Mouse (Mus musculus) forebrain, embryonic 16.5 days (tissue): ENCODE measurements around the gene Ergic1. TPM values are rescaled to one million over a fixed set of nuclear protein-coding genes. Genes with fewer than 3 reads are reported as not detected.

Source experiments
- ATAC-seq: fragments of 200-750 bp; cut with Nextera tagmentation; 2 replicates; pipeline ENCODE4 v1.8.0; 2017; ENCODE audit warnings: mild to moderate bottlenecking, moderate library complexity
- H3K27ac ChIP-seq: fragments of 300-500 bp; sonication (generic); 2 replicates; pipeline ENCODE4 v1.5.1; 2014; ENCODE audit warnings: low read length, control low read depth
- H3K27me3 ChIP-seq: fragments of 300-500 bp; sonication (generic); replicated peaks from 2 replicates; pipeline ENCODE4 v1.6.1; 2014; ENCODE audit warnings: low read length; ENCODE audit not compliant: control insufficient read depth, insufficient read depth
- H3K36me3 ChIP-seq: fragments of 300-500 bp; sonication (generic); 2 replicates; pipeline ENCODE4 v1.6.1; 2014; ENCODE audit not compliant: control insufficient read depth, insufficient read depth
- H3K4me1 ChIP-seq: fragments of 300-500 bp; sonication (generic); replicated peaks from 2 replicates; pipeline ENCODE4 v1.6.1; 2014; ENCODE audit warnings: low read length; ENCODE audit not compliant: control insufficient read depth, insufficient read depth
- H3K4me2 ChIP-seq: fragments of 300-500 bp; sonication (generic); 2 replicates; pipeline ENCODE4 v1.6.1; 2014; ENCODE audit warnings: mild to moderate bottlenecking, low read length, control low read depth
- H3K4me3 ChIP-seq: fragments of 300-500 bp; sonication (generic); replicated peaks from 2 replicates; pipeline ENCODE4 v1.5.1; 2014; ENCODE audit warnings: mild to moderate bottlenecking, low read length, control low read depth
- H3K9ac ChIP-seq: fragments of 300-500 bp; sonication (generic); replicated peaks from 2 replicates; pipeline ENCODE4 v1.6.1; 2014; ENCODE audit warnings: low read depth, low read length, control low read depth
- H3K9me3 ChIP-seq: fragments of 300-500 bp; sonication (generic); 2 replicates; pipeline ENCODE4 v1.6.1; 2016; ENCODE audit warnings: low read length; ENCODE audit not compliant: control insufficient read depth
- WGBS: fragments of 180-500 bp; shearing (Covaris S2); extraction: QIAGEN DNeasy Blood & Tissue Kit; methylation state at CpG from one replicate; pipeline ENCODE4 v1.1.7; 2014; 5-methylcytosine and 5-hydroxymethylcytosine counted together
- polyA plus RNA-seq: library from polyadenylated mRNA; unstranded; fragments of >200 nt; fragmentation: Nextera tagmentation; extraction: Ambion mirVana; gene quantifications from 2 replicates; pipeline ENCODE4 v1.2.1, GENCODE M21; 2015

Gene Ergic1
- polyA plus RNA-seq, 1 experiment from 2014 or later = 113 TPM

DNA sequence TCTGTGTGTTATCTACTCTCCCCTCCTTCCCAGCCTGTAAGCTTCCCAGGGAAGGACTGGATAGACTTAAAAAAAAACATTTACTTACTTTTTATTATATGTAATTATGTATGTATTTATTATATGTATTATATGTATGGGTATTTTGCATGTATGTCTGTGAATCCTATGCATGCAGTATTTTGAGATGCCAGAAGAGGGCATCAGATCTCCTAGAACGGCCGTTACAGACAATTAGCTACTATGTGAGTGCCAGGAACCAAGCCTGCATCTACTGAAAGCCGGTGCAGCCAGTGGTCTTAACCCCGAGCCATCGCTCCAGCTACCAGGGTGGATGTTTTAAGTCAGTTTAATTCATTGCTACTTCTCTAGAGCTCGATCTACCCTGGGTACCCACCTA lies 120.0 kb downstream of the Ergic1 start:
- H3K27me3 ChIP-seq = no peaks in the 10 kb centered on the region
- no peak overlapping the region for H3K4me3 ChIP-seq
- H3K27ac ChIP-seq = no peak overlapping the region
- ATAC-seq = no peak
- no peak overlapping the region for H3K9ac ChIP-seq
- H3K9me3 ChIP-seq = no peaks in the 10 kb centered on the region
- H3K36me3 ChIP-seq = peaks cover 14% of the 10 kb centered on the region
- H3K4me1 ChIP-seq = peaks cover 19% of the 10 kb centered on the region
- 91% methylated on average over 6 of the region's 6 CpGs for WGBS
- H3K4me2 ChIP-seq = no peak overlapping the region

DNA sequence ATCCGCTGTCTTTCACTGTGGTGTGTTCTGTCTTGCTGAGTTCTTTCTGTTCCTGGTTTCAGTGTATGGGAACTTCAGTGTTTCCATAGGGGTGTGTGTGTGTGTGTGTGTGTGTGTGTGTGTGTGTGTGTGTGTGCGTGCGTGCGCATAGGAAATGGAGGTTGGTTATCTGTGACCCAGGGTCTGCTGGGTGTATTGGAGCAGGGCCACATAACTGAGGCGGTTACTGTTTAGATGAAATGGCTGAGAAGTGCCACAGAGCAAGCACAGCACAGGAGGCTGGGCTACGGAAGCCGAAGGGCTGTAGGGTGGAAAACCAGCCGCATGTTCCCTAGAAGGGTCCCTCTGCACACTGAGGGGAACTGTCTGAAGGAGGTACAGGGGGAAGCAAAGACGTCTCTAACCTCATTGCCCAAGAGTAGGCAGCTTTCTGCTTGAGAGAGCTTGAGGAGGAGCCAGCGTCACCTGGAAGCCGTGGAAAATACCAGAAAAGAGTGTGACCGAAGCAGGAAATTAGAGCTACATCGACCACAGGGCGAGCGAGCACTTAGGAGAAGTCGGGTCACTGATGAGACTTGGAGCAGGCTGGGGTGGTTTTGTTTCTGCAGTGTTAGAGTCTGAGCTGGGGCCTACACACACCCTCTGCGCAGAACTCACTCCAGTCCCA lies 125.2 kb downstream of the Ergic1 start:
- H3K9me3 ChIP-seq = no peaks in the 10 kb centered on the region
- WGBS = 89% methylated on average over 17 of the region's 17 CpGs
- H3K27me3 ChIP-seq = no peaks in the 10 kb centered on the region
- peaks cover 22% of the 10 kb centered on the region for H3K4me1 ChIP-seq
- peaks cover 12% of the 10 kb centered on the region for H3K36me3 ChIP-seq
- no peak overlapping the region for H3K4me3 ChIP-seq
- no peak for ATAC-seq
- H3K27ac ChIP-seq = no peak overlapping the region
- H3K4me2 ChIP-seq = no peak overlapping the region
- no peak overlapping the region for H3K9ac ChIP-seq

- no peak overlapping the region for H3K9ac ChIP-seq
- 34% methylated on average over 8 of the region's 8 CpGs for WGBS
Observed at GRCm38 (mm10) chr17:26688795-26689735, 127.8 kb downstream of the Ergic1 start.

GRCm38 (mm10) chr17:26689810-26690209 lies 128.5 kb downstream of the Ergic1 start:
- 0 out of 2 replicates have a peak, but pooled peaks have one; percentile 9 for ATAC-seq
- no peaks in the 10 kb centered on the region for H3K36me3 ChIP-seq
- no peaks in the 10 kb centered on the region for H3K9me3 ChIP-seq
- 42% methylated on average over 2 of the region's 2 CpGs for WGBS
- peak overlapping the region; percentile 79 for H3K27ac ChIP-seq
- peaks cover 30% of the 10 kb centered on the region for H3K4me1 ChIP-seq
- peak overlapping the region; percentile 6; the same call in 1 of the 2 replicates for H3K9ac ChIP-seq
- no peaks in the 10 kb centered on the region for H3K27me3 ChIP-seq
- H3K4me3 ChIP-seq = no peak overlapping the region
- H3K4me2 ChIP-seq = no peak overlapping the region

More at GRCm38 (mm10) chr17:26688795-26689735, 127.8 kb downstream of the Ergic1 start:
- H3K36me3 ChIP-seq = peaks cover 3% of the 10 kb centered on the region; the same call in 1 of the 2 replicates
- H3K4me3 ChIP-seq = no peak overlapping the region
- H3K27ac ChIP-seq = peak overlapping the region; percentile 79
- H3K27me3 ChIP-seq = no peaks in the 10 kb centered on the region
- peak; percentile 78 for ATAC-seq
- no peaks in the 10 kb centered on the region for H3K9me3 ChIP-seq
- H3K4me2 ChIP-seq = no peak overlapping the region
- H3K4me1 ChIP-seq = peaks cover 25% of the 10 kb centered on the region

- ATAC-seq = no peak
- Histone ChIP-seq H3K4me2 (no peak overlapping the region), H3K9me3 (no peaks in the 10 kb centered on the region), H3K27ac (peak overlapping the region; percentile 79; the same call in 1 of the 2 replicates), H3K36me3 (no peaks in the 10 kb centered on the region), H3K4me1 (peaks cover 30% of the 10 kb centered on the region), H3K4me3 (no peak overlapping the region), H3K27me3 (no peaks in the 10 kb centered on the region), H3K9ac (0 out of 2 replicates have a peak overlapping the region, but pooled peaks have one; percentile 6)
- 65% methylated on average over 5 of the region's 5 CpGs for WGBS
Observed at GRCm38 (mm10) chr17:26690236-26690635, 128.9 kb downstream of the Ergic1 start.

GRCm38 (mm10) chr17:26691110-26691509 lies 129.8 kb downstream of the Ergic1 start:
- 90% methylated on average over 7 of the region's 7 CpGs for WGBS
- H3K4me1 ChIP-seq = peaks cover 30% of the 10 kb centered on the region
- H3K4me2 ChIP-seq = no peak overlapping the region
- no peak overlapping the region for H3K27ac ChIP-seq
- H3K9ac ChIP-seq = no peak overlapping the region
- ATAC-seq = no peak
- 0 out of 2 replicates have a peak, but pooled peaks cover 2% of the 10 kb centered on the region for H3K36me3 ChIP-seq
- no peaks in the 10 kb centered on the region for H3K27me3 ChIP-seq
- H3K9me3 ChIP-seq = no peaks in the 10 kb centered on the region
- no peak overlapping the region for H3K4me3 ChIP-seq

DNA sequence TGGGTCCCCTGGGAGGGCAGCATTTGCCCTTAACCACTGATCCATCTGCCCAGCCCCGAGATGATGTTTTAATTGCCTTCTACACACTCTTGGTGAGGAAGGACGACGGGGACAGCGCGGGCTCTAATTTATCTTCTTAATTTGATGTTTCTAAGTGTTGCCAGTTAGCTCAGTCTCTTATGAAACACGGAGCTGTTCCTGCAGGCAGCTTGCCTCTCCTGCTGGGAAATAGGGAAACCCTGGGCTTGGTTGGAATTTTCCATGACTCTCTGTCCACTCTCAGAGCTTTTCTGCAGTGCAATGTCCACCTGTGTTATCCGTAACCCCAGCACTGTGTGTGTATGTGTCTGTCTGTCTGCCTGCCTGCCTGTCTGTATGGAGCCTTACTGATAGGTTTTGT lies 132.1 kb downstream of the Ergic1 start:
- no peak overlapping the region for H3K9ac ChIP-seq
- H3K27me3 ChIP-seq = no peaks in the 10 kb centered on the region
- no peak overlapping the region for H3K4me3 ChIP-seq
- H3K36me3 ChIP-seq = peaks cover 5% of the 10 kb centered on the region; the same call in 1 of the 2 replicates
- no peak overlapping the region for H3K27ac ChIP-seq
- 72% methylated on average over 7 of the region's 7 CpGs for WGBS
- no peak for ATAC-seq
- H3K9me3 ChIP-seq = no peaks in the 10 kb centered on the region
- H3K4me1 ChIP-seq = peaks cover 28% of the 10 kb centered on the region
- no peak overlapping the region for H3K4me2 ChIP-seq

GRCm38 (mm10) chr17:26694171-26694570 lies 132.9 kb downstream of the Ergic1 start:
- Histone ChIP-seq H3K4me1 (peaks cover 20% of the 10 kb centered on the region), H3K27me3 (no peaks in the 10 kb centered on the region), H3K9me3 (no peaks in the 10 kb centered on the region), H3K4me3 (no peak overlapping the region), H3K36me3 (peaks cover 8% of the 10 kb centered on the region), H3K9ac (no peak overlapping the region), H3K27ac (peak overlapping the region; percentile 14; the same call in 1 of the 2 replicates), H3K4me2 (no peak overlapping the region)
- WGBS = 41% methylated on average over 7 of the region's 7 CpGs
- no peak for ATAC-seq

- peaks cover 10% of the 10 kb centered on the region for H3K4me1 ChIP-seq
- peaks cover 13% of the 10 kb centered on the region for H3K36me3 ChIP-seq
- no peak for ATAC-seq
- no peaks in the 10 kb centered on the region for H3K9me3 ChIP-seq
- no peak overlapping the region for H3K9ac ChIP-seq
- H3K4me3 ChIP-seq = no peak overlapping the region
- H3K27ac ChIP-seq = no peak overlapping the region
- H3K27me3 ChIP-seq = no peaks in the 10 kb centered on the region
- WGBS = 76% methylated on average over 3 of the region's 3 CpGs
- H3K4me2 ChIP-seq = no peak overlapping the region
Observed at GRCm38 (mm10) chr17:26695193-26695592, 133.9 kb downstream of the Ergic1 start.
